Mouse (Mus musculus): Measurements from ENCODE around the gene Mast1. TPM values are rescaled to one million over a fixed set of nuclear protein-coding genes. Genes with fewer than 3 reads are reported as not detected.
A peak's percentile ranks its signal among the peaks of the same experiment; 100 is the strongest.

Gene Mast1
- polyA plus RNA-seq, 1 experiment from 2014 or later, result 29.3 TPM

GRCm38 (mm10) chr8:84933767-84934559 is 3.2 kb downstream of the Mast1 start:
- Histone ChIP-seq H3K27me3 (peaks cover 79% of the 10 kb centered on the region), H3K9me3 (no peaks in the 10 kb centered on the region), H3K4me3 (peak overlapping the region; percentile 74), H3K4me1 (peaks cover 44% of the 10 kb centered on the region), H3K36me3 (peaks cover 3% of the 10 kb centered on the region; the same call in 1 of the 2 replicates), H3K27ac (replicated peaks) (no peak overlapping the region), H3K4me2 (replicated peaks) (peak overlapping the region; percentile 87), H3K9ac (replicated peaks) (no peak overlapping the region)
- no peak for ATAC-seq (ENCODE audit: low FRiP score, low read depth)
- WGBS, result 89% methylated on average over 16 of the region's 16 CpGs

DNA sequence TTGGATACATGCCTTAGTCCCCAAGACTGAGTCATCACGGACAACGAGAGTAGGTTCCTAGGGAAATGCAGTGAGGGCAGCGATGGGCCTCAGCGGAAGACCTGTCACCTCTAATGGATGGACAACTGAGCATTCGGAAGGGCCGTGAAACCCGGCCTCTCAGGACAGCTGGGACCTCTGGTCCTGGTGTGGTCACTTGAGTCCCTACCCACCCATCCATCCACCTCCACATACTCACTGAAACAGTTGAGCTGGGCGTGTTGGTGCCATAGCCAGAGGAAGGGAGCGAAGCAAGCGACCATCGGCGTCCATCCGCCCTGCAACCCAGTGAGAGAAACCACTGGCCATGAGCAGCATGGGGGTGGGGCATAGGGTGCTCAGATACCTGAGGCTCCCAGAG is 6.6 kb downstream of the Mast1 start:
- no peak overlapping the region for H3K27ac ChIP-seq (replicated peaks)
- no peak overlapping the region for H3K4me3 ChIP-seq
- H3K9ac ChIP-seq (replicated peaks), result no peak overlapping the region
- peaks cover 12% of the 10 kb centered on the region for H3K36me3 ChIP-seq
- 93% methylated on average over 13 of the region's 13 CpGs for WGBS
- no peak overlapping the region for H3K4me2 ChIP-seq (replicated peaks)
- no peak for ATAC-seq (ENCODE audit: low FRiP score, low read depth)
- H3K4me1 ChIP-seq, result peaks cover 34% of the 10 kb centered on the region
- peaks cover 72% of the 10 kb centered on the region for H3K27me3 ChIP-seq
- H3K9me3 ChIP-seq, result no peaks in the 10 kb centered on the region

GRCm38 (mm10) chr8:84928456-84929306 is 8.5 kb downstream of the Mast1 start:
- Histone ChIP-seq H3K9ac (replicated peaks) (peak overlapping the region; percentile 46), H3K27me3 (peaks cover 65% of the 10 kb centered on the region), H3K36me3 (peaks cover 18% of the 10 kb centered on the region), H3K4me3 (peak overlapping the region; percentile 43), H3K4me2 (replicated peaks) (peak overlapping the region; percentile 68), H3K4me1 (peaks cover 15% of the 10 kb centered on the region), H3K9me3 (no peaks in the 10 kb centered on the region), H3K27ac (replicated peaks) (no peak overlapping the region)
- ATAC-seq (ENCODE audit: low FRiP score, low read depth), result peak; percentile 79
- WGBS, result 3% methylated on average over 43 of the region's 52 CpGs

DNA sequence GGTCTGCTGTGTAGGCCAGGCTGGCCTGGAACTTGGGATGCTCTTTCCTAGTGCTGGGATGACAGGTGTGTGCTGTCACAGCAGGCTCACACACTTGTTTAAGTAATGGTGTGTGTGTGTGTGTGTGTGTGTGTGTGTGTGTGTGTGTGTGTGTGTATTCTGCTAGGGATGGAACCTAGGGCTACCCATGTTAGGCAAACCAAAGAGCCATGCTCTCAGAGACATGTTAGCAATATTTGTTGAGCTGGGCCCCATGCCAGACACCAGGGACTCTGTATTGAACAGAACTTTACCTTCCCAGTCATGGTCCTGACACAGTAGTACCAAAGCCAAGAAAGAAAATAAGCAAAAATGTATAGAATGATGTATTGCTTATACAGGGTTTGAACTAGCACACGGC is 9.6 kb downstream of the Mast1 start:
- Histone ChIP-seq H3K4me3 (no peak overlapping the region), H3K27me3 (peaks cover 61% of the 10 kb centered on the region), H3K4me2 (replicated peaks) (no peak overlapping the region), H3K27ac (replicated peaks) (no peak overlapping the region), H3K9me3 (no peaks in the 10 kb centered on the region), H3K9ac (replicated peaks) (no peak overlapping the region), H3K4me1 (peaks cover 13% of the 10 kb centered on the region), H3K36me3 (peaks cover 22% of the 10 kb centered on the region)
- WGBS, result 86% methylated on average over 1 of the region's 1 CpGs
- ATAC-seq (ENCODE audit: low FRiP score, low read depth), result no peak

- Histone ChIP-seq H3K9me3 (no peaks in the 10 kb centered on the region), H3K9ac (replicated peaks) (no peak overlapping the region), H3K4me2 (replicated peaks) (no peak overlapping the region), H3K27me3 (peaks cover 51% of the 10 kb centered on the region), H3K4me3 (no peak overlapping the region), H3K27ac (replicated peaks) (no peak overlapping the region), H3K4me1 (peaks cover 13% of the 10 kb centered on the region), H3K36me3 (peaks cover 34% of the 10 kb centered on the region)
- no peak for ATAC-seq (ENCODE audit: low FRiP score, low read depth)
- 82% methylated on average over 7 of the region's 7 CpGs for WGBS
These were observed 11.6 kb downstream of the Mast1 start for GRCm38 (mm10) chr8:84925557-84925956.

DNA sequence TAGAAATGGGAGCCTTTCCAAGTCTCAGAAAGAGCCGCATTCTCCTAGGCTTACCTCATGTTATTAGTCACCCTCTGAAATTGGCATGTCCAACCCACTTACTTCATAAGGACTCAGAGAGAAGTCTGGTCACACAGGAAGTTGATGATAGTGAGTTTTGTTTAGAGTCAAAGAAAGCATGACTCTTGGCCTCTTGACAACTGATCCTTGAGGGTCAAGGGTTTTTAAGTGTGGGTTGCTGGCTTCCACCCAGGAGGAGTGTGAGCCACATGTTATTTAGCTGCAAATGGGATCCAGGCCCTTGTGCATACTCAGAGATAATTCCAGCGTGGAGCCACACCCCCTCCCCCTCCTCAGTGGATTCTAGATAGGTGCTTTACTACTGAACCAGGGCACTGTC is 15.6 kb downstream of the Mast1 start:
- Histone ChIP-seq H3K4me1 (no peaks in the 10 kb centered on the region), H3K9me3 (no peaks in the 10 kb centered on the region), H3K27ac (replicated peaks) (no peak overlapping the region), H3K27me3 (peaks cover 53% of the 10 kb centered on the region), H3K4me2 (replicated peaks) (no peak overlapping the region), H3K9ac (replicated peaks) (no peak overlapping the region), H3K4me3 (no peak overlapping the region), H3K36me3 (peaks cover 60% of the 10 kb centered on the region)
- 90% methylated on average over 2 of the region's 2 CpGs for WGBS
- ATAC-seq (ENCODE audit: low FRiP score, low read depth), result no peak

DNA sequence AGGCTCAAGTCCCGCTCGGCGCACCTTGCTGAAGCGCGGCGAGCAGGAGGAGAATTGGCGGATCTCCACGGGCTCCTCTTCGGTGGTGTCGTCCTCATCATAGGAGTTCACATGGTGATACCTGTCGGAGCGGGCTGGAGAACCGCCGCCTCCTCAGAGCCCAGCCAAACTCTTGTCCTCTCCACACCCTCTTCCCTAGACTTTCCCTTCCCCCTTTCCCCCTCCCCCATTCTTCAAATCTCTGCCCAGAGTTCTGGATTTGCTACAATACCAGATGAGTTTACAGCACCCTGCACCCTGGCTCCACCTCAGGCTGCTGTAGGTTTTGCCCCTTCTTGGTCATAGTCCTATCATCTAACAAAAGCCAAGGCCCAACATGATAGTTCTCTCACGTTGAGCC is 18.5 kb downstream of the Mast1 start:
- no peak overlapping the region for H3K9ac ChIP-seq (replicated peaks)
- H3K4me3 ChIP-seq, result no peak overlapping the region
- 92% methylated on average over 15 of the region's 15 CpGs for WGBS
- H3K4me1 ChIP-seq, result no peaks in the 10 kb centered on the region
- no peak for ATAC-seq (ENCODE audit: low FRiP score, low read depth)
- peaks cover 75% of the 10 kb centered on the region for H3K36me3 ChIP-seq
- no peak overlapping the region for H3K27ac ChIP-seq (replicated peaks)
- peaks cover 4% of the 10 kb centered on the region; the same call in 1 of the 2 replicates for H3K9me3 ChIP-seq
- H3K4me2 ChIP-seq (replicated peaks), result no peak overlapping the region
- H3K27me3 ChIP-seq, result peaks cover 69% of the 10 kb centered on the region

- Histone ChIP-seq H3K4me3 (no peak overlapping the region), H3K9me3 (peaks cover 4% of the 10 kb centered on the region; the same call in 1 of the 2 replicates), H3K27me3 (peaks cover 77% of the 10 kb centered on the region), H3K4me2 (replicated peaks) (no peak overlapping the region), H3K9ac (replicated peaks) (no peak overlapping the region), H3K36me3 (peaks cover 76% of the 10 kb centered on the region), H3K27ac (replicated peaks) (no peak overlapping the region), H3K4me1 (peaks cover 7% of the 10 kb centered on the region)
- ATAC-seq (ENCODE audit: low FRiP score, low read depth), result no peak
- WGBS, result 24% methylated on average over 20 of the region's 20 CpGs
These were observed 19.4 kb downstream of the Mast1 start for GRCm38 (mm10) chr8:84917781-84918180.

DNA sequence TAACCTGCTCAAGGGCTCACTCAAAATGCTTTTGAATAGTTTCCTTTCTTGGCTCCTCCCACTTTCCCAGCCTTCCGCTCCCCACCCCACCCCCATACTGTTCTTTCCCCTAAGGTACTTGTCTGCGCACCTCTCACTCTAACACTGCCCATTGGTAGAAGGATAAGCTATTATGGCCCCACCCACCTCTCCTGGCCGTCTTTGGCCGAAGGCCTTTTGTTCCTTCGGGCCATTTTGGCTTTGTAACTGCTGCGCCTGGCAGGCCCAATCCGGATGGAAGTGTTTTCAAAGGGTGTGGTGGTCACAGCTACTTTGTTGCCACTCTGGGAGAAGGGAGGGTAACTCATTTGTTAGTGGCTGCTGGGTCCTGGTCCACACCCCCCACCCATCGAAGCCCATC is 21.9 kb downstream of the Mast1 start:
- ATAC-seq (ENCODE audit: low FRiP score, low read depth), result no peak
- Histone ChIP-seq H3K4me1 (peaks cover 10% of the 10 kb centered on the region), H3K4me3 (no peak overlapping the region), H3K9me3 (peaks cover 4% of the 10 kb centered on the region; the same call in 1 of the 2 replicates), H3K9ac (replicated peaks) (no peak overlapping the region), H3K36me3 (peaks cover 82% of the 10 kb centered on the region), H3K27ac (replicated peaks) (no peak overlapping the region), H3K4me2 (replicated peaks) (no peak overlapping the region), H3K27me3 (peaks cover 97% of the 10 kb centered on the region)
- WGBS, result 85% methylated on average over 8 of the region's 8 CpGs

DNA sequence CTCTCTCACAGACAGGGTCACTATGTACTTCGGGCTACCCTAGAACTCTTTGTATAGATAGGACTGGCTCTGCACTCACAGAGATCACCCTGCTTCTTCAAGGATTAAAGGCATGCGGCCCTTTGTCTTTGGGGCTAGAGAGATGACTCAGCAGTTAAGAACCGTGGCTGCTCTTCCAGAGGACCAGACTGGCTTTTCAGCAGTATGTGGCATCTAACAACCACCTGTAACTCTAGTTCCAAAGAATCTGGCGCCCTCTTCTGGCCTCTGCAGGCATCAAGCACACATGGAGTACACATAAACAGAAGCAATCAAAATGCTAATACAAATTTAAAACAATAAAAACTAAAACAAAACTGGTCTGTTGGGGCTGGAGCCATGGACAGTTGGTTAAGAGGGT is 23.2 kb downstream of the Mast1 start:
- H3K27ac ChIP-seq (replicated peaks), result no peak overlapping the region
- H3K9ac ChIP-seq (replicated peaks), result no peak overlapping the region
- peaks cover 71% of the 10 kb centered on the region for H3K36me3 ChIP-seq
- no peak for ATAC-seq (ENCODE audit: low FRiP score, low read depth)
- H3K4me1 ChIP-seq, result peaks cover 13% of the 10 kb centered on the region
- H3K4me3 ChIP-seq, result no peak overlapping the region
- peaks cover 4% of the 10 kb centered on the region; the same call in 1 of the 2 replicates for H3K9me3 ChIP-seq
- H3K4me2 ChIP-seq (replicated peaks), result no peak overlapping the region
- H3K27me3 ChIP-seq, result peaks cover 100% of the 10 kb centered on the region
- WGBS, result 27% methylated on average over 4 of the region's 4 CpGs

- ATAC-seq (ENCODE audit: low FRiP score, low read depth), result no peak
- Histone ChIP-seq H3K4me2 (replicated peaks) (peak overlapping the region; percentile 54), H3K27ac (replicated peaks) (no peak overlapping the region), H3K4me3 (peak overlapping the region; percentile 31), H3K9ac (replicated peaks) (0 out of 2 replicates have a peak overlapping the region, but pooled peaks have one; percentile 4), H3K36me3 (peaks cover 68% of the 10 kb centered on the region), H3K4me1 (peaks cover 18% of the 10 kb centered on the region), H3K9me3 (peaks cover 4% of the 10 kb centered on the region; the same call in 1 of the 2 replicates), H3K27me3 (peaks cover 100% of the 10 kb centered on the region)
- WGBS, result 20% methylated on average over 9 of the region's 9 CpGs
These were observed 23.7 kb downstream of the Mast1 start for GRCm38 (mm10) chr8:84913502-84913900.

Data from midbrain, embryonic 12.5 days (tissue).